12 mouse cellular contexts compared by ENCODE assay signal in the genomic region with DNA sequence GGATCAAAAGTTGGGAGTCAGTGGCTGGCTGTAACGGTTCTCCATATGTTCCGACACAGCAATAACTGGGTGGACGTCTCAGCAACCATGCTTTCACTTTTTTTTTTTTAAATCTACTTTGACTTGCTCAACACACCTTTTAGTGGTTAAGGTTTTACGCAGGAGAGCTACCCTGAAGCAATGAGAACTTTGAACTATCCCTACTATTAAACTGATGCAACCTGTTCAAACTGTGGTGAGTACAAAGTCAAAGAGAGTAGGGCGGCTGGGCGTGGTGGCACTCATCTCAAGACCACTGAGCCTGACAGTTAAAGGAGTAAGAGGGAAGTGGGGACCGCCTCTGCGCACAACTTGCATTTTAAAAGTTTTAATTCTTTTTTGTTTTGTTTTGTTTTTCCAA. TPM values are rescaled to one million over a fixed set of nuclear protein-coding genes. Genes with fewer than 3 reads are reported as not detected.
A peak's percentile ranks its signal among the peaks of the same experiment; 100 is the strongest.
DNase-seq lines count a peak whose midpoint lies in the region; ATAC-seq lines count a peak whose summit lies in the region.
"Had no signal": no experiment of that assay in that cellular context is flagged by ENCODE, and none has a peak within 500 bp of the region (broad histone marks: within the 10 kb centered on the region; RNA-seq: fewer than 3 reads in every experiment).

No protein-coding gene starts in this region.

- ATAC-seq in liver, embryonic 12.5 days, result peak; percentile 65

- DNase-seq in testis, postnatal 10 days (ENCODE audit: low spot score), result peak; percentile 27
- no peak for DNase-seq in testis, postnatal 14 days (ENCODE audit: low spot score)
- DNase-seq in kidney, postnatal 10 days, result peak; percentile 31
- DNase-seq in adrenal gland, postnatal 10 days, result no peak
- no peak for DNase-seq in urinary bladder, postnatal 25 days (ENCODE audit: low spot score)
- no peak for DNase-seq in MN1 (ENCODE audit: low spot score)
- DNase-seq: cerebellum, adult 9-10 months; heart, adult 18-20 months; thymus, postnatal 14 days had no signal

- H3K9ac ChIP-seq in liver, embryonic 12.5 days, result no peak overlapping the region
- H3K9ac ChIP-seq: limb, embryonic 12.5 days had no signal

- H3K9me3 ChIP-seq in liver, embryonic 12.5 days (replicated peaks), result no peaks in the 10 kb centered on the region
- H3K9me3 ChIP-seq: limb, embryonic 12.5 days; megakaryocyte, embryonic 14.5 days had no signal

- H3K4me1 ChIP-seq in liver, embryonic 12.5 days, result peaks cover 18% of the 10 kb centered on the region
- H3K4me1 ChIP-seq: limb, embryonic 12.5 days had no signal

- H3K4me3 ChIP-seq in liver, embryonic 12.5 days, result no peak overlapping the region
- H3K4me3 ChIP-seq: limb, embryonic 12.5 days; megakaryocyte, embryonic 14.5 days had no signal

- H3K27me3 ChIP-seq in liver, embryonic 12.5 days (replicated peaks), result no peaks in the 10 kb centered on the region
- H3K27me3 ChIP-seq: limb, embryonic 12.5 days; megakaryocyte, embryonic 14.5 days had no signal

- peaks cover 40% of the 10 kb centered on the region for H3K36me3 ChIP-seq in liver, embryonic 12.5 days

- no peak overlapping the region for H3K4me2 ChIP-seq in liver, embryonic 12.5 days
- H3K4me2 ChIP-seq: limb, embryonic 12.5 days had no signal

- peak overlapping the region; percentile 72 for H3K27ac ChIP-seq in liver, embryonic 12.5 days
- H3K27ac ChIP-seq: limb, embryonic 12.5 days had no signal

- 83% methylated on average over 8 of the region's 8 CpGs for WGBS in liver, embryonic 12.5 days (ENCODE audit: insufficient replicate concordance)

RNA-seq across cellular contexts. Expression of a gene that starts 7.0 kb away (rescaled TPM):
- 17.1 and 18.4 TPM in 2 replicates for polyA plus RNA-seq in liver, embryonic 12.5 days (2016; fragmentation: Nextera tagmentation; extraction: Ambion mirVana)
- total RNA-seq in adrenal gland, postnatal 10 days (2021), result 10 to 100 TPM; 13.4 to 14.4 TPM

RNA-seq across cellular contexts. Expression of a gene that starts 31.4 kb away (rescaled TPM):
- polyA plus RNA-seq in liver, embryonic 12.5 days (2016; fragmentation: Nextera tagmentation; extraction: Ambion mirVana), result 14.9 and 15.1 TPM in 2 replicates
- 10 to 100 TPM; 18.4 to 23.0 TPM for total RNA-seq in adrenal gland, postnatal 10 days (2021)

Comparison
In these comparisons a context has a peak if more than half of its experiments do, and no peak if none do; other contexts are left out.
1. DNase-seq: peak in testis, postnatal 10 days (single experiment) and kidney, postnatal 10 days (single experiment); none in testis, postnatal 14 days (single experiment), adrenal gland, postnatal 10 days (single experiment), urinary bladder, postnatal 25 days (single experiment) and MN1 (single experiment).